In genomic region chr9:118482210-118482609, GRCm38 (mm10) we compare ENCODE assay signal across 27 mouse cellular contexts. TPM values are rescaled to one million over a fixed set of nuclear protein-coding genes. Genes with fewer than 3 reads are reported as not detected.
DNase-seq lines count a peak whose midpoint lies in the region; ATAC-seq lines count a peak whose summit lies in the region.
"Had no signal": no experiment of that assay in that cellular context is flagged by ENCODE, and none has a peak within 500 bp of the region (broad histone marks: within the 10 kb centered on the region; RNA-seq: fewer than 3 reads in every experiment).

No protein-coding gene starts in this region.

- peaks cover 72% of the 10 kb centered on the region for H3K27me3 ChIP-seq in forebrain, embryonic 15.5 days
- H3K27me3 ChIP-seq: CH12.LX had no signal

- no peaks in the 10 kb centered on the region for H3K9me3 ChIP-seq in forebrain, embryonic 15.5 days
- H3K9me3 ChIP-seq: embryonic facial prominence, embryonic 15.5 days; heart, embryonic 10.5 days; intestine, embryonic 15.5 days had no signal

- DNase-seq in 3T3-L1 (ENCODE audit: low read depth, low spot score) (peak; percentile 34), 416B (ENCODE audit: low read depth) (peak; percentile 31), R1 (ENCODE audit: low read depth, low spot score) (peak; percentile 60)
- no peak for DNase-seq in layer of hippocampus, adult 8-10 months (ENCODE audit: low spot score in 2 of 2)
- DNase-seq in right cerebral cortex, postnatal 36 days (ENCODE audit: low spot score in 2 of 2) = no peak
- no peak for DNase-seq in frontal cortex, postnatal 25 days (ENCODE audit: low spot score in 2 of 2)
- DNase-seq: adrenal gland, adult 2 months; adrenal gland, postnatal 25 days; cerebellum, adult 2 months; cerebellum, postnatal 14 days; embryo, embryonic 11 days; gastrocnemius, postnatal 36 days; heart, adult 18-20 months; heart, postnatal 10 days; kidney, adult 18-20 months had no signal

- peak overlapping the region; percentile 51; the same call in 1 of the 2 replicates for H3K4me2 ChIP-seq in forebrain, embryonic 15.5 days (replicated peaks)
- H3K4me2 ChIP-seq: embryonic facial prominence, embryonic 15.5 days; hindbrain, embryonic 14.5 days; intestine, embryonic 15.5 days had no signal

- H3K4me1 ChIP-seq in forebrain, embryonic 15.5 days = peaks cover 38% of the 10 kb centered on the region

- WGBS in forebrain, embryonic 15.5 days = 72% methylated on average over 10 of the region's 10 CpGs

- no peak overlapping the region for H3K4me3 ChIP-seq in forebrain, embryonic 15.5 days
- H3K4me3 ChIP-seq: embryonic facial prominence, embryonic 15.5 days; erythroblast, embryonic 14.5 days; heart, embryonic 10.5 days; intestine, embryonic 15.5 days had no signal

- H3K36me3 ChIP-seq in forebrain, embryonic 15.5 days = no peaks in the 10 kb centered on the region
- H3K36me3 ChIP-seq: embryonic facial prominence, embryonic 15.5 days; heart, embryonic 10.5 days; intestine, embryonic 15.5 days had no signal

- no peak overlapping the region for H3K9ac ChIP-seq in forebrain, embryonic 15.5 days (replicated peaks)
- H3K9ac ChIP-seq: embryonic facial prominence, embryonic 15.5 days; hindbrain, embryonic 14.5 days; intestine, embryonic 15.5 days had no signal

- H3K27ac ChIP-seq in forebrain, embryonic 15.5 days (replicated peaks) = no peak overlapping the region
- H3K27ac ChIP-seq: embryonic facial prominence, embryonic 15.5 days; heart, embryonic 10.5 days; hindbrain, embryonic 14.5 days; intestine, embryonic 15.5 days had no signal

- no peak for ATAC-seq in forebrain, embryonic 15.5 days (replicated peaks)
- ATAC-seq: intestine, embryonic 15.5 days had no signal

RNA-seq across cellular contexts. Expression of gene Eomes, which starts 4.2 kb away (rescaled TPM):
- 28.3 and 33.9 TPM in 2 replicates for polyA plus RNA-seq in forebrain, embryonic 15.5 days (2015; fragmentation: Nextera tagmentation; extraction: Ambion mirVana)
- under 1 TPM in 2 of 4 experiments, not detected in 2; 0.12 to 0.20 TPM for total RNA-seq in layer of hippocampus, adult 8-10 months (2022)
- total RNA-seq: CH12.LX; common myeloid progenitor, adult 5-6 weeks; gastrocnemius, adult 8-10 months; gastrocnemius, postnatal 36 days; heart, postnatal 10 days; MEL had no signal
- polyA plus RNA-seq: embryonic facial prominence, embryonic 15.5 days; erythroblast, embryonic 14.5 days; heart, embryonic 14.5 days; kidney, embryonic 14.5 days had no signal

RNA-seq across cellular contexts. Expression of gene Golga4, which starts 23.9 kb away (rescaled TPM):
- polyA plus RNA-seq in forebrain, embryonic 15.5 days (2015; fragmentation: Nextera tagmentation; extraction: Ambion mirVana) = 53.4 and 59.3 TPM in 2 replicates
- 100 to 1,000 TPM in 1 of 4 experiments, 10 to 100 TPM in 3; 89.7 to 102 (median 93.2) TPM for total RNA-seq in layer of hippocampus, adult 8-10 months (2022)

Comparison
In these comparisons a context has a peak if more than half of its experiments do, and no peak if none do; other contexts are left out.
1. DNase-seq: peak in 3T3-L1 (single experiment), 416B (single experiment) and R1 (single experiment); none in layer of hippocampus, adult 8-10 months (0 of 2), right cerebral cortex, postnatal 36 days (0 of 2) and frontal cortex, postnatal 25 days (0 of 2).